Mouse (Mus musculus) monocyte, adult 5-6 weeks (primary cell): ENCODE data around the gene Mup21. TPM values are rescaled to one million over a fixed set of nuclear protein-coding genes. Genes with fewer than 3 reads are reported as not detected.
"Not testable (repeated sequence)": the region's sequence is repeated elsewhere in the genome, so short reads cannot be mapped to it uniquely, and the experiment has no call there.

Experiments used
- ATAC-seq: fragments of 153-309, 156-312 bp; replicated peaks from 2 replicates; pipeline ENCODE4 v1.8.0; 2017; ENCODE audit warnings: mild to moderate bottlenecking; ENCODE audit not compliant: low TSS enrichment, insufficient number of reproducible peaks, severe bottlenecking, poor library complexity, low FRiP score
- total RNA-seq: library from RNA; stranded (forward); fragments of 200-1000, 200-491, 200-594 nt; gene quantifications from 3 replicates; pipeline ENCODE4 v1.2.3, GENCODE M21; 2017

Mup21 gene
- total RNA-seq, result not detected in 3 replicates

GRCm38 (mm10) chr4:62150811-62151210, at the start of gene Mup21:
Gene Mup21, minus strand, starts transcription at chr4:62150863.
- no peak for ATAC-seq

- no peak for ATAC-seq
These were observed 49.4 kb upstream of the Mup21 start for GRCm38 (mm10) chr4:62199923-62200529.

- ATAC-seq, result no peak
These were observed 38.1 kb upstream of the Mup21 start for GRCm38 (mm10) chr4:62188778-62189177.

- no peak for ATAC-seq
These were observed 26.6 kb upstream of the Mup21 start for GRCm38 (mm10) chr4:62177282-62177681.

- no peak for ATAC-seq
These were observed 23.8 kb upstream of the Mup21 start for GRCm38 (mm10) chr4:62174471-62174870.

- ATAC-seq, result not testable (repeated sequence)
These were observed 17.0 kb upstream of the Mup21 start for GRCm38 (mm10) chr4:62167636-62168035.

GRCm38 (mm10) chr4:62158401-62158800, 7.7 kb upstream of the Mup21 start:
- ATAC-seq, result no peak

GRCm38 (mm10) chr4:62133706-62134105, 17.0 kb downstream of the Mup21 start:
- ATAC-seq, result no peak

GRCm38 (mm10) chr4:62103366-62103765, 47.3 kb downstream of the Mup21 start:
- ATAC-seq, result not testable (repeated sequence)

Other genes with a start within 250 kb of the Mup21 start
- gene Mup20, start 96.7 kb downstream of the Mup21 start, total RNA-seq, result not detected in 3 replicates
- not detected in 3 replicates for gene Mup3, start 63.5 kb downstream of the Mup21 start, total RNA-seq
- not detected in 3 replicates for gene Zfp37, start 80.2 kb upstream of the Mup21 start, total RNA-seq
- gene Slc31a2, start 111.7 kb upstream of the Mup21 start, total RNA-seq, result 20.9 to 21.7 TPM (median 21.4 TPM) in 3 replicates
- gene Fkbp15, start 209.7 kb upstream of the Mup21 start, total RNA-seq, result 94.1 to 128 TPM (median 123 TPM) in 3 replicates
- 10.2 to 14.9 TPM (median 13.8 TPM) in 3 replicates for gene Slc31a1, start 209.9 kb upstream of the Mup21 start, total RNA-seq